Mouse (Mus musculus) urinary bladder, adult 2 months (tissue): ENCODE data around the gene Fyco1. TPM values are rescaled to one million over a fixed set of nuclear protein-coding genes. Genes with fewer than 3 reads are reported as not detected.

Source experiments
- DNase-seq: peaks from one replicate; pipeline ENCODE4 v3.0.0; 2022; ENCODE audit warnings: low spot score
- polyA plus RNA-seq: library from polyadenylated mRNA; depleted of rRNA; stranded (reverse); fragments of >200 nt; gene quantifications from 2 replicates; pipeline ENCODE4 v1.2.3, GENCODE M21; 2012; rRNA removed

Gene Fyco1
- polyA plus RNA-seq, result 12.8 and 24.5 TPM in 2 replicates

DNA sequence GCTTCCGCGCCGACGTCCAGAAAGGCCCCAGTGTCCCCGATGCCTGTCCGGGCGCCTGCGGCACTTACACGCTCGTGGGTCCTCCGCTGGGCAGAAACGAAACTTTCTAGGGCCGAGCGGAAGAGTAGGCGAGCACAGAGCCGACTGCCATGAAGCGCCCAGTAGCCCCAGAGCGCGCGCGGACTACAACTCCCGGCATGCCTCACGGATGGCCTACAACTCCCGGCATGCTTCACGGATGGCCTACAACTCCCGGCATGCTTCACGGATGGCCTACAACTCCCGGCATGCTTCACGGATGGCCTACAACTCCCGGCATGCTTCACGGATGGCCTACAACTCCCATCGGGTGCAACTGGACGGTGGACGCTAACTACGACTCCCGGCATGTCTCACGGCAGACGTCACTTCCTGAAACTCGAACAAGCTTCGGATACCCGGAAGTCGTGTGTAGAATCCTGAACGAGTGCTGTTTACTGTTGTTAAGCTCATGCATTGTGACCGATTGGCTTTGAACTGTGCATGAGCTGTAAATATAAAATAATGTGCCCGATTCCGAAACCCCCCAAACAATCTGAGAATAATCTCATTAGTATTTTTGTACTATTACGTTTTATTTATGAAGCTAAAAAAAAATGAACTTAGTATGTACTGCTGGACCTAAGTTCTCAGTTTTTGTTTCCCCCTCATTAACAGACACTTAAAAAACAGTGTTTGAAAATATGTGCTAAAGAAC, at the start of gene Fyco1:
TSS of gene Fyco1 (minus strand) at position 187 of the 736 bp plus-strand sequence.
- peak; percentile 83 for DNase-seq

DNA sequence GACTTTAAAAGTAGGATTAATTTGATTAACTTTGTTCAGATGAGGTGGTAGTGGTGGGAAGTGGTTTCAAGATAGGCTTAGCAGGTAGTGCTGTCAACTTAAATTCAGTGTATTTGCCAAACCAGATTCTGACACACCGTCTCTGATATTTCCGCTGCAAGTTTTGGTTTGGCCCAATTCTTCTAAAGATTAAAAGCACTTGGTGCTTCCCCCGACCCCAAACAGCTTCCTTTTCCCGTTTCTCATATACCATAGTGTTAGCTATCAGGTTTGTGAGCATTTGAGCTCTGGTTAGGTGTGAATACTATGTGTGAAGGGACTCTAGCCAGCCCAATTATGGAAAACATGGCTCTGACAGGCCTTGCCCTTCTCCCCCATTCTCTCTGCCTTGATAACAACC, 20.4 kb upstream of the Fyco1 start:
- no peak for DNase-seq

DNA sequence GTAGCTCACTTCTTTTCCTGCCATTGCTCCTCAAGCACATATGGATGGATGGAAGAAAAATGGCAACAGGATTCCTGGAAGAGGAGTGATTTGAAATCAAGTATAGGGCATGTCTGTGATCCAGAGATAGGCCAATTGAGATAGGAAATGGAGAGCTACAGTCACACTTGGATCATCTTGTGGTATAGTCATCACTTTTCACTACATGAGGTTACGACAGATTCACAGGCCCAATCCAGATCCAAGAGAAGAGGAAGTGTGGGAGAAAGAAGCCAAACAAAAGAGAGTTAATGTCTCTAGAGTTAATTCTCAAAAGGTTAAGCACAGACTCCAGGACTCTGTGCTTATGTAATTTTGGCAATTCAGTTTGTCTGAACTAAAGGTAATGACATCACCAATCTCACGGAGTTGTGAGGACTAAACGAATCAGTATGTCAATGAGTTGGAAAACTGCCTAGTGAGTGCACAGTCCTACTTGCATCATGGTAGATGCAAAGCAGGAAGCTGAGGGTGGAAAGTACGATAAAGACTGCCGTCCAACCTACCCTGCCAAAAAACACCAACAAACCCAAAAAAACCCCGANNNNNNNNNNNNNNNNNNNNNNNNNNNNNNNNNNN, 17.6 kb upstream of the Fyco1 start:
- no peak for DNase-seq

DNA sequence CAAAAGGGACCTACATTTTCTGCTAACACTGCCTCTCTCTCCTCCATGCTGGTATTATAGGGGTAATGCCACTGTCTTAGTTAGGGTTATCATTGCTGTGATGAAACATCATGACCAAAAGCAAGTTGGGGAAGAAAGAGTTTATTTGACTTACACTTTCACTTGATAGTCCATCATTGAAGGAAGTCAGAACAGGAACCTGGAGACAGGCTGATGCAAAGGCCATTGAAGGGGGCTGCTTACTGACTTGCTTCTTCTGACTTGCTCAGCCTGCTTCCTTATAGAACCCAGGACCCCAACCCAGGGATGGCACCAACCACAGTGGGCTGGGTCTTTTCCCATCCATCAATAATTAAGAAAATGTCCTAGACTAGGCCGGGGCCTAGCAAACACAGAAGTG, 11.9 kb upstream of the Fyco1 start:
- DNase-seq, result no peak

DNA sequence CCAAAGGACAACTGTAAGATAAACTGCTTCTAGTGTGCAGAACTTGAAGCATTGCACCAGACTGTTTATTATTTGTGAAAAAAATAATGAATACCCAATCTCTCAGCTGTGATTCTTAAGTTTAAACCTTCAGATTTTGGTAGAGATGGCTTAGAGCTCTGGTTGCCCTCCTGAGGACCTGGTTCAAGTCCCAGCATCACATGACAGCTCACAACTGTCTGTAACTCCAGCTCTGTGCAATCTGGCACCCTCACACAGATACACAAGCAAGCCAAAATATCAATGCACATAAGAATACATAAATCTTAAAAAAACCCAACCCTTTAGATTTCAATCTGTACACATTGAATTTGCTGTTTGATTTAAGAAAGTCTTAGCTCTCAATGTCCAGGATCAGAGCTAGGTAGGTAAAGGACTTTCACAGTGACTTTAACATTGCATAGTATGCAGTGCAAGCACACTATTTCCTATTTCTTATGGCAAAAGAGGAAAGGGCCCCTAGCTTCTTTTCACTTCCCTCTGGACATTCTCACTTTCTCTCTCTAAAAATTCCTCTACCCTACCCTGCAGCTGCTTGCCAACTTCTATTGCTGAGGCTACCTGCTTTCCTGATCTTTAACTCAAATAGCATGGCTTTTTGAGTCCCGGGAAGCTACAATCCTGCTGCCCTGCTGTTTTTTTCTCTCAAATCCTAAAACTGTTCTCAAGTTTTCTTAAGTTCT, 11.4 kb upstream of the Fyco1 start:
- DNase-seq, result no peak

DNA sequence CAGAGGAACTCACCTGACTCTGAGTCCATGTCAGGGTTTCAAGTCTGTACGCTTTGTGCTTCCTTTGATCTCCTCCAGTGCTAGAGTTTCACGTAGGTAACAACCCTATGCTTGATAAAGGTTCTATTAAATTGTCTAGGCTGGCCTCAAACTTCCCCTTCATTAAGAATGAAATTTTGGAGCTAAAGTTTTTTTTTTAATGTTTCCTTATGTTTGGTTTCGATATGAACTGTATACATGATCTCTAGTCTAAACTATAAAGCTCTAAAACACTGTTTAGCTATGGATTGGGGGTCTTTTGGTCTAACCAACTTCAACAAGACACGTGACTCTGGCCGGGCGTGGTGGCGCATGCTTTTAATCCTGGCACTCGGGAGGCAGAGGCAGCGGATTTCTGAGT, 10.2 kb upstream of the Fyco1 start, which contains the start of gene Xcr1:
TSS of gene Xcr1 (minus strand) at position 101 of the 400 bp plus-strand sequence.
- DNase-seq, result no peak

DNA sequence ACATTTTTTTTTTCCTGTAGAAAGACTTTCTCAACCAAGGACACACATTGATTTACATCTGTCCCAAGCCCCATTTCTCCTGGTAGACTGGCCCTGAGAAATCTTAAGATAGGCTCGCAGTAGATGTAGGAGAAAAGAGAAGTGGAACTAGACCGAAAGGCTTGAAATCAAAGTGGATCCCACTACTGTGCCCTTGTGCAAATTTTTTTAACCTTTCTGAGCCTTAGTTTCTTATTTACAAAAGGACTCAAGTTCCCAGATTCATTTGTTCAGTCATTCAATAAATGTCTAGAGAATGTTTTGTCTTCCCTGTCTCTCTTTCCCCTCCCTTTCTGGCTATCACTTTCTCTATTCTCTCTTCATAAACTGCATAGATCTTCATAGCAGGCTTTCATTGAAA, 5.1 kb upstream of the Fyco1 start:
- DNase-seq, result no peak

DNA sequence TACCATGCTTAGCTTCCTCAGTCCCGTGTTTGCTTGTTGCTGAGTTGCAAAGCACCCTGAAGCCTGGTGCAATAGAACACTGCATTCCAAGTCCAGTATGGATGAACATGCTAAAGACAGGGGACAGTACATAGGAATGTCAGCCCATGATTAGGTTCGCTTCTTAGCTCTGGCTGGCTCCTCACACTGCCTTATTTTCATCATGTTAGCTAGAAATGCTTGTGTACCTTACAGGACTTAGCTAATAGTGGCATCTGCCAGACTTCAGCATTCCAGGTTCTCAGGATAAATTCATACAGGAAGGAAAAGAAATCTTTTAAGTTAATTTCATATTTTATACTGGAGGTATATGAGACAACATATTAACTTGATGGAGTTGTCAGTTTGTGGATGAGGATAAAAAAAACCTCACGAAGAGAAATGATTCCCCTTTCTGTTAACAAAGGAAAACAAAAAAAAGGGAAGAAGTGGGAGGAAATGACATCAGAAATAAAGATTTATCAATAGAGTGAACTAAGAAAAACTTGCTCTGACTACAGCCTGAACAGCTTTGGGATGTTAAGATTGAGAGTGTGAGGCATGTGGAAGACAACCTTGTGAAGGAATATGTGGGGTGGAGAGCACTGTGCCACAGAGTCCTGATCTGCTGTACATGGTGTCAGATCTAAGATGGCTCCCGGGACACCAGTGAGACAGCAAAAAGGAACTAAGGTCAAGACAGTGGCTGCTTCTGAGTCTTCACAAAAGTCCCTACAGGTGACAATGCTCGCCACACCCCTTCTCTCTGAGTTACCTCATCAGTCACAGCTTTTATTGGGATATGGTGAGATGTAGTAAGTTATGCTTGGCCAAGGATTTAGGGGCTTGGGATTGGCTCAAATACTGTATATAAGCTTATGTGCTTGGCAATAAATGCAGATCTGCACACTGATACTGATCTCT, 1.0 kb upstream of the Fyco1 start:
- no peak for DNase-seq

DNA sequence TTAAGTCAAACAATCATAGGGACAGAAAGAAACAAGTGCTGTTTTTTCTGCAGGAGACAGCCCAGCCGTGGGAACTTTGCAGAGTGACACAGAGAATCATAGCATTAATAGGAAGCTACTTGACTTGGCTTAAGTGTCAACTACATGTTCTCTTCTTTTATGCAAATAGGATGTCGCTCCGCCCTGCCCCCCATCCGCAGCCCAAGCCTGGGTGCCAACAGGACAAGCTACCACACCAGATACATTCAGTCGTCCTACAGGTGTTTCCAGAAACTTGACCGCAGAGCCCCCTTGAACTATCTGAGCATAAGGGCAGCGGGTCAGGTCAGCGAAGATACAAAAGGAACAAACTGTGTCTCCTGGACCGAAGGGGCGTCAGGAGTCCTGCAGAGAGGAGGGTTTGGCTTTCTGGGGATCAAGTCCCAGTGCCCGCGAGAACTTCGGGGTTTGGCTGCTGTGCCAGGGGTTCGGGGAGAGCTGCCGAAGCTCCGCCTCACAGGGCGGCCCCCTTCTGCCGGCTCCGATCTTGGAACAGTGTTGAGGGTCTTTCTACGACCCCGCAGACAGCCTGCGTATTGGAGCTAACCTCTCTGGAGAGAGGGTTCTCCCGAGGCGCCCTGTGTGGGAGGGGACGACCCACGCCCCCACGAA, 512 bp downstream of the Fyco1 start:
- no peak for DNase-seq

DNA sequence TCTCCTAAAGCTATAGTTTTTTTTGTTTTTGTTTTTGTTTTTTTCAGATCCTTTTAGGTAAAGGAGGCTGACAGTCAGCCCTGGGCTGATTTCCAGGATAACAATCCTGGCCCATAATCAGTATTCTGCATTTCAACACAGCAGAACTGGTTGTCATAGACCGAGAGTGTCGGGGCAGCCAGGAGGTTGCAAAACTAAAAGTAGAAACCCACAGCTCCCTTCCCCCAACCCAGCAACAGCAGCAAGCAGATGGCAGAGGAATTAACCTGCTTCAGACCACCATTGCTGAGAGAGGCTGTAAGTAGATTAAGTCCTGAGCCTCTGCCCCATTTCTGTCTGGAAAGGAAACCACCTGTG, 1.0 kb downstream of the Fyco1 start:
- no peak for DNase-seq

DNA sequence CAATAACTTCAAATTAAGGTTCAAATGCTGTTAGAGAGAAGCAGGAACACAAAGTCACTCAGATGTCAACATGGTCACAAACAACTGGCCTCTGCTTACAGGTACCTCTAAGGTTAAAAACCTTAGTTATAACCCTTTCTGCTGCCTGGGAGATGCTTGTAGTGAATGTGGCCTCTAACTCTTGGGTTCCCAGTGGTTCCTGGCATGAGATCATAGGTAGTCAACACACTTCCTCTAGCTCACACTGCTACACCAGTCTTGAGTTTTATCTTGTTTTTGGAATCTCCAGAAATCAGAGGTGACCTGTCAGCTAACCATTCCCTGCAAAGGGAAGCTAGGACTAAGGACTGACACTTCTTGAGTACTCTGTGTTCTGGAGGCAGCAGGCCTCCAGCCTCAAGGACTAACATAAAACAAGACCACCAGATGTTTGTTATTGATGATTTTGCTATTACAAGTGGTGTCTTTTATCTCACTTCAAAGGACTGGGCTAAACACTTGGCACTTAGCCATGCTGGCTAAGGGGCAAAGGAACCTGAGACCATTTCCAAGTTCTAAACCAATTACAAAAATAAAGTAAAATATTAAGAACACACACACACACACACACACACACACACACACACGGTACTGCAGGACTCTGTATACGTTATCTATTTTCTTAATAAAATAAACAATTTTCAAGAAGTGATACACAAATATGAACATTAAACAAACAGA, 1.6 kb downstream of the Fyco1 start:
- DNase-seq, result no peak

DNA sequence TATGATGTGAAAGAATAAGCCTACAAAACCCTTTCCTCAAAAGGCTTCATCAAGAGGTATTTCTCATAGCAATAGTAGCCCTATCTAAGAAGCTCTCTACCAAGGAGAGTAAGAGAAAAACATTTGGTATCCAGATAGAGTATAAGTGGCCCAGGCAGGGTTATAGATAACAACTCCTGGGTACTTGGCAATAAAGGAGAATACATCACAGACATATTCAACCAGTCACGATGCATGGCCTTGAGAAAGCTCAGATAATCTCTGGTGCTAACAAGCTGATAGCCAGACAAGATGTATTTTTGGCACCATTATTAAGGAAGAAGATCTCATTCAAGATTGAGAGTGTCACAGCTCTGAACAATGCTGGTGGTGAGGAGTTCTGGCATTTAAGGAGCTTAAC, 5.2 kb downstream of the Fyco1 start:
- no peak for DNase-seq

DNA sequence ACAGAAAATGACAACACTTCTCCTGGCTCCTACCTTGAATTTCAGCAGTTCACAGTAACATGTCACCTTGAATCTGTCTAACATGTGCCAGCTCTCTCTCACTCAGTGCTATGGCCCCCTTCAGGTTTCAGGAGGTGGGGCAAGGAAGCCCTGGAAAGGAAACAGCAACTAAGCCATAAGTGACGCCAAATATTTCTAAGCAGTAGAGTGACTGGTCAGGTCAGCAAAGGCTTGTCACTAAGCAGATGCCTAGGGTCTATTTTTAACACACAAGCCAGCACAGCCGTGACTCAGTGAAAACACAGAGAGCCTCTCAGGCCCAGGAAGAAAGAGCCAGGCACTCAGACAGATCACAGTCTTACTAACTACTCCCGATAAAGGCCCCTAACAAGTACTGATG, 6.6 kb downstream of the Fyco1 start:
- no peak for DNase-seq

DNA sequence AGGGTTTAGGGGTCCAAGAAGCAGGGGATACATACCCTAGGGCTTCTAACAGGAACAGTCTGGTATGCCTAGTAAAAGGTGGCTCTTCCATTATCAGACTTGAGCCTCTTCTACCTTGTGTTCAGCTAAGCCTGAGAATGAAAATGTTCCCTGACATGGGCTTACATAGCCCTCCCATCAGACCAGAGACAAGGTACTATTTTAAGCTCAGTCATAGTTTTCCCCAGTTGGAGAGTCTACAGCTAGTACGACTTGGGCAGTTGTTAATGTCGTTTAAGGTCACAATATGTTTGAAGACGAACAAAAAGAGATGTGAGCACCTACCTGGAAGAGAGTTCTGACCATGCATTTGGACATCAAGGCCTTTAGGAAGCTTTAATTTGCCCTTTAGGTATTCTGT, 7.2 kb downstream of the Fyco1 start:
- DNase-seq, result no peak

DNA sequence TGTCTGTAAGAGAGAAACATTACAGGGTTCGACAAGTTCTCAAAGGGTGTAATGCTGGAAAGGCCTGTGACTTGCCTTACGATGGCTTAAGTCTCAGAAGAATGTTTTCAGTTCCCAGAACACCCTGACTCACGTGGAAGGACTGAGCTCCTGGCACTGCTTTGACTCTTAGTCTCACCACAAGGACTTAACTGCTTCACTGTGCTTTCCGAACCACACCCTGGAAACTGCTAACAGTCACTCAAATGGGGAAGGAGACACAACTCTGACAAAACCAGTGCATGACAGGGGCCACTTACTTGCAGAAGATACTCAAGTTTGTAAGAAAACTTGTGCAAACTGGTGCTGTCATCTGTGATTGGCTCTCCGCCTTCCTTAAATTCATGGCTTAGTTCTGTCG, 11.5 kb downstream of the Fyco1 start:
- no peak for DNase-seq

DNA sequence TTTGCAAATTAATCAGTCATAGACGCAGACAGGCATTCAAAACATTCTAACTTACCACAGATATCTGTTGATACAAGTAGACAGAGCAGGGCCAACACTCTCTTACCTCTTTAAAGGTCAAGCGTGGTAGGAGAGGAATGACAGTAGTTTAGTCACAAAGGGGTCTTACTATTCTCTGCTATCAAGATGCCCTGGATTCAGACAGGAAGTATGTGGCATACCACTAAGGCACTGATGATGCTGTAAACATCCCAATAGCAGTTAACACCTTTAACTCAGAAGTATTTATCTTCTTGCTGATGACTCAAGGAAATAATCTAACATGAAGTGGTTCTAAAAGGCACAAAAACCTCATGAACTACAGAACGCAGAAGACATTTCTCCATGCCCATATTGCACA, 15.8 kb downstream of the Fyco1 start:
- no peak for DNase-seq

DNA sequence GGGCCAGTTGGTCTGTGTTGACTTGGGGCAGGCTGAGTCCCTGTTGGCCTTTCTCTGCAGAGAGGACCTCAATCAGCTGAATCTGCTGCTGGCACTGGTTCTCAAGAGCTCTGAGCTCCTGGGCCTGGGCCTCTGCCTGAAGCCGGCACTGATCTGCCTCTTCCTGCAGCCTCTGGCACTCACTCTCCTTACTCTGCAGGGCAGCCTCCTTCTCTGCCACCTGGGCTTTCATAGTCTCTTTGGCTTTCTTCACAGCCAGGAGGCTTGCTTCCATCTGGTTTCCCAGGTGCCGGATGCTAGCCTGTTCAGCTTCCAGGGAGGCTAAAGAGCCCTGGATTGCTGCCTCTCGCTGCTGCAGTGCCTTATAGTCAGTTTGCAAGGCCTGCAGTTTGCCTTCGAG, 22.8 kb downstream of the Fyco1 start:
- no peak for DNase-seq

DNA sequence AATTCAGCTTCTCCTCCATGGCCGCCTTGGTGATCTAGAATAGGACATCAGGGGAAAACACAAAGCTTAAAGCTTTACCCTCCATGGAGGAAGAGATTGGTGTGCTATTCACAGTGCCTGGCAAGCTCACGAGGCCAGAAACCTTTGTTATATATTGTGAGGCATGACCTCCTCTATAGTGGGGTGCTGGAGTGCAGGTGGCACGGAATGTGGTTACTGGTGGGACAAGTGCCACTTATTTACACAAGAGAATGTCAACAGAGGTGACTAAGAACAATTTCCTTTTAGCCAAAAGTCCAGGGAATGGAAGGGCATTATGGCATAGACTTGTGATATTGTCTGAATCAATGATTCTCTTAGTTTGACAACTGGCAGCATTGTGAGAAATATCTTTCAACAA, 25.1 kb downstream of the Fyco1 start:
- no peak for DNase-seq

DNA sequence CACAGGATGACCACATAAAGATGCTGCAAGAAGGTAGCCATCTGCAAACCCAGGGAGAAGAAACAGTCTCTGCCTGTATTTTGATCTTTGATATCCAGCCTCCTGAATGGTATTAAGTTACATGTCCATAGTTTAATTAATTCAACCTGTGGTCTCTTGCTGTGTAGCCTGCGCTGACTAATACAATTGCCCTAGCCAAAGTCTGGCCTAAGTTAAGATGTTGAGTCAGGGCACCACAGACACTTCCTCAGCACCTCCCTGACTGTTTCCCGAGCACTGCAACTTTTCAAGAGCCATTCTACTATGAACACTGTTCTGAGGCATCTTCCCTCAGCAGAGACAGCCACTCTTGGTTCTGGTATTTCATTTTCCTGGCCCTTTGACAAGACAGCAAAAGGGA, 33.1 kb downstream of the Fyco1 start:
- no peak for DNase-seq

DNA sequence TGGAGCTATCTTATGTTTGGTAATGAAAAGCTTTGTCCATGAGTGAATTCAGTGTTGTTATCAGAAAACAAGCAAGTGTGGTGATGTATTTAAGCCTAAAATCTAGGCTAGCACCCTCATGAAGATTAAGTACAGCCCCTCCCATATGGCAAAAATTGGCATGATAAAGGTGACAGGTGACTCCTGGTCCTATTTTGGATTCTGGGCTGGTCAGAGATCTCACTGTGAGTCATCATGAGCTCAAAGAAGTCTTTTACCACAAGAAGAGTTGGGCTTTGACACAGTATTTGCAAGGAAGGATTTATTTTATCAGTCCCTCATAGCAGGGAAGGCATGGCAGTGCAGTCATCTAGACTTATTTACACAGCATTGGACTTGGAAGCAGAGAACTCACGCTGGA, 35.7 kb downstream of the Fyco1 start:
- DNase-seq, result no peak

DNA sequence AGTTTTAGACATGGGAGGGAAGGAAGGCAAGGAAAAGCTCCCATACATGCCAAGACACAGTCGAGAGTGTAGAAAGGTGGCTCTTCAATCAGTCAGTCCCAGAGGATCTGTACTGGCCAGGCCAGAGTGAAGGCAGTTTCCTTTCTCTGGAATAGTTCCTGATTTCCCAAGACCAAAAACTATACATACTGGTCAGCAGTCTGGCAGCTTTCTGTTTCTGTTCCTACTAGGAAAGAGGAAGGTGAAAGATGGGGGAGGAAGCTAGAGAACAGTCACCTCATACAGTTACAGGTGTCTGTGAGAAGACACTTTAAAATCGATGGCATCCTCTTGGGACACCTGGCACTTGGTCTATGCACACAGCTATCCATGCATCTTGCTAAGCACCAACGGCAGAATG, 36.3 kb downstream of the Fyco1 start:
- DNase-seq, result no peak
